In genomic region chr4:74747985-74748384, GRCm38 (mm10) we compare ENCODE assay signal across 21 mouse cellular contexts.
DNase-seq lines count a peak whose midpoint lies in the region; ATAC-seq and TF ChIP-seq lines count a peak whose summit lies in the region.
"Had no signal": no experiment of that assay in that cellular context is flagged by ENCODE, and none has a peak within 500 bp of the region (broad histone marks: within the 10 kb centered on the region; RNA-seq: fewer than 3 reads in every experiment).

No protein-coding gene starts in this region.

- H3K4me3 ChIP-seq in heart, embryonic 12.5 days, result no peak overlapping the region
- H3K4me3 ChIP-seq in kidney, postnatal 0 days (replicated peaks; ENCODE audit: low read depth, low read length), result no peak overlapping the region
- H3K4me3 ChIP-seq in embryonic facial prominence, embryonic 13.5 days, result no peak overlapping the region
- H3K4me3 ChIP-seq in limb, embryonic 14.5 days (replicated peaks; ENCODE audit: low read length), result no peak overlapping the region
- H3K4me3 ChIP-seq: forebrain, embryonic 10.5 days; limb, embryonic 13.5 days; liver, embryonic 15.5 days; neural tube, embryonic 12.5 days; stomach, embryonic 15.5 days had no signal

- no peak for TF ChIP-seq CTCF in kidney, postnatal 0 days (IDR thresholded peaks at IDR 0.05; ENCODE audit: low read depth)

- H3K9me3 ChIP-seq in heart, embryonic 12.5 days (replicated peaks), result no peaks in the 10 kb centered on the region
- H3K9me3 ChIP-seq in kidney, postnatal 0 days (replicated peaks; ENCODE audit: low read length), result no peaks in the 10 kb centered on the region
- no peaks in the 10 kb centered on the region for H3K9me3 ChIP-seq in embryonic facial prominence, embryonic 13.5 days
- no peaks in the 10 kb centered on the region for H3K9me3 ChIP-seq in limb, embryonic 14.5 days (ENCODE audit: control insufficient read depth, low read length)
- H3K9me3 ChIP-seq: forebrain, embryonic 10.5 days; limb, embryonic 13.5 days; liver, embryonic 15.5 days; neural tube, embryonic 12.5 days; stomach, embryonic 15.5 days had no signal

- no peaks in the 10 kb centered on the region for H3K36me3 ChIP-seq in heart, embryonic 12.5 days
- H3K36me3 ChIP-seq in kidney, postnatal 0 days (ENCODE audit: insufficient read depth, low read length), result no peaks in the 10 kb centered on the region
- no peaks in the 10 kb centered on the region for H3K36me3 ChIP-seq in embryonic facial prominence, embryonic 13.5 days
- no peaks in the 10 kb centered on the region for H3K36me3 ChIP-seq in limb, embryonic 14.5 days (ENCODE audit: control insufficient read depth, insufficient read depth, low read length)
- H3K36me3 ChIP-seq: forebrain, embryonic 10.5 days; limb, embryonic 13.5 days; liver, embryonic 15.5 days; neural tube, embryonic 12.5 days; stomach, embryonic 15.5 days had no signal

- TF ChIP-seq POLR2A in limb, embryonic 14.5 days (IDR thresholded peaks at IDR 0.05; ENCODE audit: borderline replicate concordance, extremely low read depth, insufficient read depth, insufficient read length), result no peak

- H3K9ac ChIP-seq in heart, embryonic 12.5 days, result no peak overlapping the region
- no peak overlapping the region for H3K9ac ChIP-seq in kidney, postnatal 0 days (ENCODE audit: low read depth, low read length)
- H3K9ac ChIP-seq in embryonic facial prominence, embryonic 13.5 days, result no peak overlapping the region
- H3K9ac ChIP-seq in limb, embryonic 14.5 days (ENCODE audit: low read depth, low read length, severe bottlenecking), result no peak overlapping the region
- H3K9ac ChIP-seq: limb, embryonic 13.5 days; liver, embryonic 15.5 days; neural tube, embryonic 12.5 days; stomach, embryonic 15.5 days had no signal

- no peaks in the 10 kb centered on the region for H3K27me3 ChIP-seq in heart, embryonic 12.5 days (replicated peaks)
- no peaks in the 10 kb centered on the region for H3K27me3 ChIP-seq in kidney, postnatal 0 days (ENCODE audit: insufficient read depth, low read length)
- no peaks in the 10 kb centered on the region for H3K27me3 ChIP-seq in embryonic facial prominence, embryonic 13.5 days
- no peaks in the 10 kb centered on the region for H3K27me3 ChIP-seq in limb, embryonic 14.5 days (ENCODE audit: control insufficient read depth, insufficient read depth, low read length)
- H3K27me3 ChIP-seq: limb, embryonic 13.5 days; liver, embryonic 15.5 days; neural tube, embryonic 12.5 days; Patski; stomach, embryonic 15.5 days had no signal

- H3K4me2 ChIP-seq in heart, embryonic 12.5 days, result peak overlapping the region; percentile 23; the same call in 1 of the 2 replicates
- no peak overlapping the region for H3K4me2 ChIP-seq in kidney, postnatal 0 days (ENCODE audit: low read length)
- H3K4me2 ChIP-seq in embryonic facial prominence, embryonic 13.5 days, result peak overlapping the region; percentile 9; the same call in 1 of the 2 replicates
- no peak overlapping the region for H3K4me2 ChIP-seq in limb, embryonic 14.5 days (replicated peaks; ENCODE audit: low read depth, low read length, severe bottlenecking)
- H3K4me2 ChIP-seq: limb, embryonic 13.5 days; liver, embryonic 15.5 days; midbrain, embryonic 11.5 days; neural tube, embryonic 12.5 days; stomach, embryonic 15.5 days had no signal

- DNase-seq in heart, postnatal 4 days, result no peak
- DNase-seq in kidney, postnatal 0 days (ENCODE audit: low spot score), result peak; percentile 79
- DNase-seq in kidney, adult 18-20 months, result no peak
- DNase-seq in limb, embryonic 14.5 days (ENCODE audit: low spot score), result peak; percentile 25
- no peak for DNase-seq in layer of hippocampus, adult 9-10 months (ENCODE audit: low spot score)
- DNase-seq in cerebellum, adult 11-12 months, result no peak
- DNase-seq: adrenal gland, postnatal 14 days; cerebellum, adult 9-10 months; kidney, postnatal 10 days had no signal

- no peaks in the 10 kb centered on the region for H3K4me1 ChIP-seq in heart, embryonic 12.5 days (replicated peaks)
- H3K4me1 ChIP-seq in kidney, postnatal 0 days (replicated peaks; ENCODE audit: insufficient read depth, low read length), result no peaks in the 10 kb centered on the region
- H3K4me1 ChIP-seq in embryonic facial prominence, embryonic 13.5 days, result no peaks in the 10 kb centered on the region
- H3K4me1 ChIP-seq in limb, embryonic 14.5 days (ENCODE audit: control insufficient read depth, insufficient read depth, low read length), result 0 out of 2 replicates have a peak, but pooled peaks cover 5% of the 10 kb centered on the region
- H3K4me1 ChIP-seq: forebrain, embryonic 10.5 days; limb, embryonic 13.5 days; liver, embryonic 15.5 days; neural tube, embryonic 12.5 days; stomach, embryonic 15.5 days had no signal

- WGBS in heart, embryonic 12.5 days, result 9% methylated on average over 2 of the region's 2 CpGs
- WGBS in kidney, postnatal 0 days, result 17% methylated on average over 2 of the region's 2 CpGs
- 21% methylated on average over 2 of the region's 2 CpGs for WGBS in embryonic facial prominence, embryonic 13.5 days
- WGBS in limb, embryonic 14.5 days, result 15% methylated on average over 2 of the region's 2 CpGs

- H3K27ac ChIP-seq in heart, embryonic 12.5 days (ENCODE audit: poor library complexity, severe bottlenecking), result no peak overlapping the region
- H3K27ac ChIP-seq in kidney, postnatal 0 days, result no peak overlapping the region
- no peak overlapping the region for H3K27ac ChIP-seq in embryonic facial prominence, embryonic 13.5 days
- H3K27ac ChIP-seq in limb, embryonic 14.5 days (replicated peaks; ENCODE audit: low read depth, low read length), result no peak overlapping the region
- H3K27ac ChIP-seq: forebrain, embryonic 10.5 days; limb, embryonic 13.5 days; liver, embryonic 15.5 days; macrophage; neural tube, embryonic 12.5 days; stomach, embryonic 15.5 days had no signal

- no peak for ATAC-seq in heart, embryonic 12.5 days (ENCODE audit: insufficient number of reproducible peaks, low FRiP score)
- ATAC-seq in kidney, postnatal 0 days (replicated peaks; ENCODE audit: low FRiP score, low read depth), result no peak
- no peak for ATAC-seq in embryonic facial prominence, embryonic 13.5 days (ENCODE audit: insufficient number of reproducible peaks, insufficient read depth, low FRiP score, low TSS enrichment, low read depth)
- no peak; the same call in 1 of the 2 replicates for ATAC-seq in limb, embryonic 14.5 days (ENCODE audit: low FRiP score, low read depth)
- ATAC-seq: activated CD4-positive, CD25-positive, alpha-beta regulatory T cell, adult 4 months; inflammation-experienced regulatory T-cells, adult 6 months; Patski had no signal

Comparison
In these comparisons a context has a peak if more than half of its experiments do, and no peak if none do; other contexts are left out.
1. DNase-seq: peak in kidney, postnatal 0 days (single experiment) and limb, embryonic 14.5 days (single experiment); none in heart, postnatal 4 days (single experiment), kidney, adult 18-20 months (single experiment), layer of hippocampus, adult 9-10 months (single experiment) and cerebellum, adult 11-12 months (single experiment).
2. H3K4me2 ChIP-seq: peak in heart, embryonic 12.5 days (single experiment) and embryonic facial prominence, embryonic 13.5 days (single experiment); none in kidney, postnatal 0 days (single experiment) and limb, embryonic 14.5 days (single experiment).